Mouse (Mus musculus) CH12.LX (cell line): Measurements from ENCODE around the gene Hunk. TPM values are rescaled to one million over a fixed set of nuclear protein-coding genes. Genes with fewer than 3 reads are reported as not detected.

Experiments
- DNase-seq: peaks from one replicate; pipeline ENCODE4 v3.0.0-alpha.2; 2013; ENCODE audit errors: extremely low read depth
- H3K27ac ChIP-seq: 2 replicates; pipeline ENCODE4 v1.5.1; 2012; ENCODE audit warnings: low read depth, mild to moderate bottlenecking, control low read depth, moderate library complexity; ENCODE audit not compliant: insufficient read depth
- H3K27me3 ChIP-seq: replicated peaks from 2 replicates; pipeline ENCODE3; 2012; ENCODE audit warnings: inconsistent platforms
- H3K36me3 ChIP-seq, 2 experiments: replicated peaks in 1 of 2; 2 replicates each; pipeline versions ENCODE3 to v1.6.1; 2012; ENCODE audit warnings: inconsistent platforms in 1 of 2, low read length in 1 of 2, mild to moderate bottlenecking in 1 of 2, mixed read lengths in 1 of 2, moderate library complexity in 1 of 2; ENCODE audit not compliant: control insufficient read depth in 1 of 2, insufficient read depth in 1 of 2
- H3K4me1 ChIP-seq, 2 experiments: 2 replicates each; pipeline ENCODE4 v1.6.1; 2012; ENCODE audit warnings: inconsistent platforms in 1 of 2, moderate library complexity in 1 of 2; ENCODE audit not compliant: insufficient read depth in 2 of 2, control insufficient read depth in 1 of 2
- H3K4me2 ChIP-seq: 2 replicates; pipeline ENCODE4 v1.6.1; 2012; ENCODE audit warnings: low read depth, mild to moderate bottlenecking, control low read depth; ENCODE audit not compliant: poor library complexity, insufficient read depth, severe bottlenecking
- H3K4me3 ChIP-seq, 3 experiments: fragments of 150-350 bp in 1 of 3; sonication (generic) in 1 of 3; replicated peaks in 1 of 3; 2 replicates each; pipeline versions ENCODE3 to v1.5.1; 2011 to 2012; ENCODE audit warnings: low read depth in 2 of 3, low read length in 2 of 3, mild to moderate bottlenecking in 2 of 3, moderate library complexity in 2 of 3, control low read depth in 1 of 3, improper control_type of control experiment in 1 of 3, inconsistent platforms in 1 of 3, mixed read lengths in 1 of 3; ENCODE audit not compliant: poor library complexity in 1 of 3
- H3K79me2 ChIP-seq: replicated peaks from 2 replicates; pipeline ENCODE4 v1.6.1; 2012; ENCODE audit warnings: mild to moderate bottlenecking, moderate library complexity; ENCODE audit not compliant: control insufficient read depth, poor library complexity, insufficient read depth, severe bottlenecking; ENCODE audit errors: extremely low read depth
- H3K9ac ChIP-seq: 2 replicates; pipeline ENCODE4 v1.6.1; 2012; ENCODE audit warnings: low read depth, mild to moderate bottlenecking, control low read depth, moderate library complexity; ENCODE audit not compliant: insufficient read depth
- H3K9me3 ChIP-seq: replicated peaks from 2 replicates; pipeline ENCODE3; 2012; ENCODE audit warnings: low read length, inconsistent platforms, mixed read lengths
- BHLHE40 ChIP-seq: IDR thresholded peaks from 2 replicates; pipeline ENCODE4 v1.6.1; 2011; ENCODE audit warnings: mild to moderate bottlenecking, low read depth, low read length, improper control_type of control experiment
- CHD2 ChIP-seq: IDR thresholded peaks from 2 replicates; pipeline ENCODE4 v1.6.1; 2011; ENCODE audit warnings: low read length, improper control_type of control experiment
- CTCF ChIP-seq, 2 experiments: IDR thresholded peaks in 1 of 2; conservative IDR thresholded peaks in 1 of 2; 2 replicates each; pipeline ENCODE4 v1.5.1; 2011 to 2012; ENCODE audit warnings: low read depth in 2 of 2, low read length in 2 of 2, improper control_type of control experiment in 1 of 2, inconsistent platforms in 1 of 2, mild to moderate bottlenecking in 1 of 2, moderate library complexity in 1 of 2
- E2F4 ChIP-seq: IDR thresholded peaks from 2 replicates; pipeline ENCODE4 v1.6.1; 2011; ENCODE audit warnings: low read depth, low read length, improper control_type of control experiment; ENCODE audit not compliant: insufficient replicate concordance
- EP300 ChIP-seq: IDR thresholded peaks from 2 replicates; pipeline ENCODE4 v1.6.1; 2011; ENCODE audit warnings: low read length, improper control_type of control experiment
- ETS1 ChIP-seq: conservative IDR thresholded peaks from 2 replicates; pipeline ENCODE4 v1.6.1; 2012; ENCODE audit warnings: low read depth, mild to moderate bottlenecking, inconsistent platforms, low read length, improper control_type of control experiment, moderate library complexity
- GABPA ChIP-seq: IDR thresholded peaks from 2 replicates; pipeline ENCODE4 v1.6.1; 2012; ENCODE audit warnings: low read depth, low read length, improper control_type of control experiment, inconsistent platforms; ENCODE audit not compliant: insufficient replicate concordance
- KAT2A ChIP-seq: IDR thresholded peaks from 2 replicates; pipeline ENCODE4 v1.6.1; 2012; ENCODE audit warnings: low read length, improper control_type of control experiment, inconsistent platforms; ENCODE audit not compliant: insufficient replicate concordance
- MAZ ChIP-seq: IDR thresholded peaks from 2 replicates; pipeline ENCODE4 v1.6.1; 2012; ENCODE audit warnings: low read depth, mild to moderate bottlenecking, inconsistent platforms, low read length, improper control_type of control experiment, moderate library complexity
- MEF2A ChIP-seq: IDR thresholded peaks from 2 replicates; pipeline ENCODE4 v1.6.1; 2014; ENCODE audit warnings: low read depth, mild to moderate bottlenecking, inconsistent platforms, low read length, improper control_type of control experiment, borderline replicate concordance
- MYC ChIP-seq: IDR thresholded peaks from 2 replicates; pipeline ENCODE4 v1.6.1; 2011; ENCODE audit warnings: low read depth, mild to moderate bottlenecking, improper control_type of control experiment, low read length
- NRF1 ChIP-seq: IDR thresholded peaks from 2 replicates; pipeline ENCODE4 v1.6.1; 2014; ENCODE audit warnings: low read depth, mild to moderate bottlenecking, inconsistent platforms, low read length, improper control_type of control experiment, moderate library complexity
- POLR2AphosphoS2 ChIP-seq: IDR thresholded peaks from 2 replicates; pipeline ENCODE4 v1.6.1; 2011; ENCODE audit warnings: low read depth, low read length, improper control_type of control experiment
- RAD21 ChIP-seq: IDR thresholded peaks from 2 replicates; pipeline ENCODE4 v1.6.1; 2011; ENCODE audit warnings: low read depth, mild to moderate bottlenecking, low read length, improper control_type of control experiment, moderate library complexity
- RCOR1 ChIP-seq: conservative IDR thresholded peaks from 2 replicates; pipeline ENCODE4 v1.6.1; 2012; ENCODE audit warnings: low read depth, mild to moderate bottlenecking, inconsistent platforms, low read length, improper control_type of control experiment
- SIN3A ChIP-seq: IDR thresholded peaks from 2 replicates; pipeline ENCODE4 v1.6.1; 2012; ENCODE audit warnings: low read length, improper control_type of control experiment, inconsistent platforms
- TBP ChIP-seq: conservative IDR thresholded peaks from 2 replicates; pipeline ENCODE4 v1.6.1; 2011; ENCODE audit warnings: low read depth, low read length, improper control_type of control experiment
- TCF12 ChIP-seq: IDR thresholded peaks from 2 replicates; pipeline ENCODE4 v1.6.1; 2014; ENCODE audit warnings: low read depth, mild to moderate bottlenecking, inconsistent platforms, low read length, improper control_type of control experiment
- UBTF ChIP-seq: IDR thresholded peaks from 2 replicates; pipeline ENCODE4 v1.6.1; 2012; ENCODE audit warnings: low read depth, mild to moderate bottlenecking, inconsistent platforms, low read length, improper control_type of control experiment, moderate library complexity
- USF2 ChIP-seq: conservative IDR thresholded peaks from 2 replicates; pipeline ENCODE4 v1.6.1; 2011; ENCODE audit warnings: low read depth, low read length, improper control_type of control experiment
- ZMIZ1 ChIP-seq: IDR thresholded peaks from 2 replicates; pipeline ENCODE4 v1.6.1; 2012; ENCODE audit warnings: low read depth, mild to moderate bottlenecking, inconsistent platforms, low read length, improper control_type of control experiment
- dilution Hi-C: fragments of 300-500 bp; cut with MboI; formaldehyde crosslinking; loops from 2 replicates; pipeline ENCODE4 v1.14.3; 2020; ENCODE audit warnings: low sequenced_read_pairs; ENCODE audit not compliant: extremely low pct_unique_long_range_greater_than_20kb, extremely low pct_ligation_motif_present
- in situ Hi-C: fragments of 300-500 bp; cut with MboI; formaldehyde crosslinking; loops from 3 replicates; pipeline ENCODE4 v1.14.3; 2019; ENCODE audit warnings: low sequenced_read_pairs, low pct_ligation_motif_present, low pct_unique_long_range_greater_than_20kb, mixed read lengths
- polyA plus RNA-seq: library from polyadenylated mRNA; unstranded; fragments of >175 nt; gene quantifications from 2 replicates; pipeline ENCODE4 v1.2.1, GENCODE M21; 2012; ENCODE audit warnings: low read depth; ENCODE audit not compliant: insufficient read length
- total RNA-seq, 2 experiments: library from RNA; depleted of rRNA; stranded (reverse); fragments of 300-350 nt in 1 of 2; fragments of >200 nt in 1 of 2; gene quantifications; 2 replicates each; pipeline ENCODE4 v1.2.3; 2012 to 2014

The Hunk gene
- total and polyA plus RNA-seq, 3 experiments, result not detected

DNA sequence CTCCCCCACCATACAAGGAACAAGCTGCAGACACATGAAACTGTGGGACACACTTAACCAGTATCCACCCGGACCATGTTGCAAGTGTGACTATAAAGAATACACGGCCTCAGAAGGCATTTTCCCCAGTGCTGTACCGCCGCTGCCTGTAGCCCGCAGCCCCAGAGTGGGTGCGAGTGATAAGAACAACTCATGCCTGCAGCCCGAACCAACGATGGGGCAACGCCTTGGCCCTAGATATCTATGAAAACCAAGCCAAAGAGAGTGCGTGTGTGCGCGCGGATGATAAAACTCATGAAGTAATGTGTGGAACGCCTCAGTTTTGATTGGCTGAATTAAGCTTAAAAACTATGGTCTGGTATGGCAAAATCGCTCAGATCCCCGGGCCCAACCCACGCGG is 138.1 kb downstream of the Hunk start:
- peaks cover 28% of the 10 kb centered on the region for H3K27me3 ChIP-seq
- dilution Hi-C loops (no loop called here), in situ Hi-C loops (no loop called here)
- no peak overlapping the region for H3K27ac ChIP-seq
- H3K4me2 ChIP-seq, result no peak overlapping the region
- H3K36me3 ChIP-seq, result no peaks in the 10 kb centered on the region
- H3K4me3 ChIP-seq, result no peak overlapping the region
- DNase-seq, result no peak
- H3K9me3 ChIP-seq, result peaks cover 47% of the 10 kb centered on the region
- TF ChIP-seq USF2, result no peak
- TF ChIP-seq CHD2, result no peak
- no peak for TF ChIP-seq GABPA
- no peak for TF ChIP-seq MAZ
- TF ChIP-seq E2F4, result no peak
- TF ChIP-seq NRF1, result no peak
- TF ChIP-seq KAT2A, result no peak
- TF ChIP-seq, all 38 proteins: peak for 0
- Histone ChIP-seq H3K4me1 (no peaks in the 10 kb centered on the region), H3K9ac (no peak overlapping the region), H3K79me2 (no peaks in the 10 kb centered on the region)

DNA sequence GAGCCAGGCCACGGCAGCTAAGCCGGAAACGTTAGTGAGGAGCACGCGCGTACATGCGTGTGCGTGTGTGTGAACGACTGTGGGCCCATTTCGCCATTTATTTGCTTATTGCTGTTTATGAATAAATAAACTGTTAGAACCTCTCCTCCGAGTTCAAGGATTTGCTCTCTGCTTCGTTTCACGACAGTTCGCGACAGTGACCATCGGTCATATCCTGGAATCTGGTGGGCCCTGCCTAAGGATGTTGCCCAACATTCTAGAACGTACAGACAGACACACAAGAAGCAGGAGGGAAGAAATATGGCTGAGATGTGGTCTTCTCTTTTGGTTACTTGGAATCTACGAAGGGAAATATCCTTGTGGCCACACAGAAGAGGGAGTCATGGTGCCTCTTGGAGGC is 138.6 kb downstream of the Hunk start:
- H3K27me3 ChIP-seq, result peaks cover 30% of the 10 kb centered on the region
- dilution Hi-C loops, result no loop called here
- H3K9ac ChIP-seq, result no peak overlapping the region
- H3K27ac ChIP-seq, result no peak overlapping the region
- H3K4me3 ChIP-seq, result no peak overlapping the region
- H3K79me2 ChIP-seq, result no peaks in the 10 kb centered on the region
- no peak for DNase-seq
- no peaks in the 10 kb centered on the region for H3K36me3 ChIP-seq
- TF ChIP-seq UBTF, result no peak
- TF ChIP-seq USF2, result no peak
- no peak for TF ChIP-seq POLR2AphosphoS2
- no peak for TF ChIP-seq TBP
- no peak for TF ChIP-seq MEF2A
- TF ChIP-seq ETS1, result no peak
- no peak for TF ChIP-seq TCF12
- TF ChIP-seq GABPA, result no peak
- TF ChIP-seq NRF1, result no peak
- no peak for TF ChIP-seq EP300
- no peak for TF ChIP-seq SIN3A
- TF ChIP-seq RAD21, result no peak
- TF ChIP-seq ZMIZ1, result no peak
- no peak for TF ChIP-seq BHLHE40
- TF ChIP-seq CTCF (conservative IDR thresholded peaks at IDR 0.05 in 1 of 2, IDR thresholded peaks at IDR 0.05 in 1 of 2; ENCODE audit: low read depth in 2 of 2, low read length in 2 of 2), result no peak
- TF ChIP-seq RCOR1, result no peak
- no peak for TF ChIP-seq MYC
- H3K9me3 ChIP-seq, result peaks cover 47% of the 10 kb centered on the region
- H3K4me1 ChIP-seq, result no peaks in the 10 kb centered on the region
- H3K4me2 ChIP-seq, result no peak overlapping the region
- in situ Hi-C loops, result no loop called here
